Comparison of ENCODE assay signal across 19 mouse cellular contexts in genomic region chr1:170855056-170855760, GRCm38 (mm10). TPM values are rescaled to one million over a fixed set of nuclear protein-coding genes. Genes with fewer than 3 reads are reported as not detected.
DNase-seq lines count a peak whose midpoint lies in the region; ATAC-seq and TF ChIP-seq lines count a peak whose summit lies in the region.
"Had no signal": no experiment of that assay in that cellular context is flagged by ENCODE, and none has a peak within 500 bp of the region (broad histone marks: within the 10 kb centered on the region; RNA-seq: fewer than 3 reads in every experiment).

No protein-coding gene starts in this region.

- no peak for TF ChIP-seq POLR2A in lung, adult 2 months (IDR thresholded peaks at IDR 0.05; ENCODE audit: borderline replicate concordance, extremely low read depth, low read depth, low read length)
- no peak for TF ChIP-seq POLR2A in cortical plate, adult 2 months (IDR thresholded peaks at IDR 0.05; ENCODE audit: extremely low read depth, insufficient read depth, low read length)

- no peaks in the 10 kb centered on the region for H3K4me1 ChIP-seq in lung, adult 2 months (ENCODE audit: control insufficient read depth, insufficient read depth, low read length)
- peaks cover 7% of the 10 kb centered on the region; the same call in 1 of the 2 replicates for H3K4me1 ChIP-seq in cortical plate, adult 2 months (ENCODE audit: control insufficient read depth, insufficient read depth, low read length)
- no peaks in the 10 kb centered on the region for H3K4me1 ChIP-seq in lung, embryonic 14.5 days (ENCODE audit: insufficient read depth)
- H3K4me1 ChIP-seq: forebrain, embryonic 10.5 days; midbrain, embryonic 10.5 days; stomach, embryonic 15.5 days had no signal

- H3K9ac ChIP-seq in lung, embryonic 14.5 days, result no peak overlapping the region
- H3K9ac ChIP-seq: hindbrain, embryonic 14.5 days; stomach, embryonic 15.5 days had no signal

- no peak overlapping the region for H3K4me2 ChIP-seq in lung, embryonic 14.5 days
- H3K4me2 ChIP-seq: hindbrain, embryonic 14.5 days; stomach, embryonic 15.5 days had no signal

- H3K27me3 ChIP-seq in lung, embryonic 14.5 days (ENCODE audit: insufficient read depth, low read length), result no peaks in the 10 kb centered on the region
- H3K27me3 ChIP-seq: stomach, embryonic 15.5 days had no signal

- H3K79me2 ChIP-seq in macrophage (ENCODE audit: inconsistent target), result peaks cover 83% of the 10 kb centered on the region

- TF ChIP-seq CTCF in lung, adult 2 months (IDR thresholded peaks at IDR 0.05; ENCODE audit: insufficient read depth, low read length), result no peak
- TF ChIP-seq CTCF in cortical plate, adult 2 months (IDR thresholded peaks at IDR 0.05; ENCODE audit: extremely low read depth, insufficient read depth, low read length), result no peak
- no peak for TF ChIP-seq CTCF in lung, embryonic 14.5 days (IDR thresholded peaks at IDR 0.05; ENCODE audit: low read depth)

- WGBS in lung, adult 2 months, result 79% methylated on average over 13 of the region's 13 CpGs
- WGBS in lung, embryonic 14.5 days, result 65% methylated on average over 13 of the region's 13 CpGs
- 87% methylated on average over 12 of the region's 13 CpGs for WGBS in macrophage (ENCODE audit: missing documents)

- no peaks in the 10 kb centered on the region for H3K9me3 ChIP-seq in lung, embryonic 14.5 days (ENCODE audit: low read depth, low read length)
- H3K9me3 ChIP-seq: forebrain, embryonic 10.5 days; midbrain, embryonic 10.5 days; stomach, embryonic 15.5 days had no signal

- DNase-seq in lung, adult 18-20 months, result peak; percentile 31 to 51
- DNase-seq in lung, adult 2 months, result no peak
- DNase-seq in lung, embryonic 14.5 days, result peak; percentile 80
- DNase-seq in embryo, embryonic 9.5 days (ENCODE audit: extremely low spot score), result no peak
- DNase-seq in adrenal gland, adult (ENCODE audit: inconsistent age in 2 of 2, low spot score in 1 of 2), result no peak
- DNase-seq in adrenal gland, postnatal 4 days (ENCODE audit: low spot score in 2 of 2), result no peak
- DNase-seq: cerebellum, adult 11-12 months; kidney, postnatal 14 days; left cerebral cortex, postnatal 4 days; retina, postnatal 1 day had no signal

- H3K27ac ChIP-seq in cortical plate, adult 2 months (ENCODE audit: insufficient read depth, low read length), result peak overlapping the region; percentile 2
- peak overlapping the region; percentile 52; the same call in 1 of the 2 replicates for H3K27ac ChIP-seq in lung, embryonic 14.5 days (ENCODE audit: low read depth)
- H3K27ac ChIP-seq in macrophage, result peak overlapping the region; percentile 98
- H3K27ac ChIP-seq: forebrain, embryonic 10.5 days; hindbrain, embryonic 14.5 days; midbrain, embryonic 10.5 days; stomach, embryonic 15.5 days had no signal

- no peak overlapping the region for H3K4me3 ChIP-seq in lung, adult 2 months (replicated peaks; ENCODE audit: extremely low read depth, low read depth, low read length)
- H3K4me3 ChIP-seq in cortical plate, adult 2 months (ENCODE audit: insufficient read depth, low read length), result peak overlapping the region; percentile 4; the same call in 1 of the 2 replicates
- H3K4me3 ChIP-seq in lung, embryonic 14.5 days (ENCODE audit: low read depth, low read length), result no peak overlapping the region
- no peak overlapping the region for H3K4me3 ChIP-seq in macrophage (ENCODE audit: inconsistent target)
- H3K4me3 ChIP-seq: forebrain, embryonic 10.5 days; midbrain, embryonic 10.5 days; stomach, embryonic 15.5 days had no signal

- peak; percentile 52 for ATAC-seq in lung, embryonic 14.5 days (ENCODE audit: insufficient read depth)
- ATAC-seq: intestine, embryonic 16.5 days had no signal

- peaks cover 4% of the 10 kb centered on the region; the same call in 1 of the 2 replicates for H3K36me3 ChIP-seq in lung, embryonic 14.5 days (ENCODE audit: insufficient read depth)
- H3K36me3 ChIP-seq in macrophage (ENCODE audit: inconsistent target), result no peaks in the 10 kb centered on the region
- H3K36me3 ChIP-seq: stomach, embryonic 15.5 days had no signal

RNA-seq across cellular contexts. Expression of gene Atf6, which starts 12.4 kb away (rescaled TPM):
- polyA plus RNA-seq in lung, adult 2 months (2012; rRNA removed), result 13.2 and 18.8 TPM in 2 replicates
- 25.9 and 27.7 TPM in 2 replicates for polyA plus RNA-seq in cortical plate, adult 2 months (2012; rRNA removed)
- 9.9 and 11.2 TPM in 2 replicates for polyA plus RNA-seq in lung, embryonic 14.5 days (2014; fragmentation: Nextera tagmentation; extraction: Ambion mirVana)
- total RNA-seq in macrophage (2018; cell fraction: chromatin; rRNA removed), result 100 to 1,000 TPM in 7 of 26 experiments, 10 to 100 TPM in 19; 32.2 to 113 (median 88.3) TPM
- 10 to 100 TPM; 39.2 to 72.1 (median 54.7) TPM for total RNA-seq in macrophage (2018; cell fraction: cytosol; rRNA removed)
- 100 to 1,000 TPM in 6 of 26 experiments, 10 to 100 TPM in 20; 48.1 to 130 (median 83.2) TPM for total RNA-seq in macrophage (2018; cell fraction: nucleus; rRNA removed)
- polyA plus RNA-seq in macrophage (2018), result 41.4 to 56.5 TPM (median 54.4 TPM) in 3 replicates
- total RNA-seq in adrenal gland, postnatal 4 days (2021), result 10 to 100 TPM; 28.1 to 30.4 TPM

RNA-seq across cellular contexts. Expression of gene Gm26620, which starts 29.7 kb away (rescaled TPM):
- 0.45 and 1.2 TPM in 2 replicates for polyA plus RNA-seq in lung, adult 2 months (2012; rRNA removed)
- polyA plus RNA-seq in cortical plate, adult 2 months (2012; rRNA removed), result 0.81 and 0.83 TPM in 2 replicates
- 0.66 TPM in 1 of 2 replicates, not detected in the other for polyA plus RNA-seq in lung, embryonic 14.5 days (2014; fragmentation: Nextera tagmentation; extraction: Ambion mirVana)
- total RNA-seq in macrophage (2018; cell fraction: chromatin; rRNA removed), result 1 to 10 TPM in 9 of 26 experiments, not detected in 17; 1.3 to 2.3 (median 1.5) TPM
- 1 to 10 TPM in 2 of 26 experiments, under 1 TPM in 24; 0.21 to 1.2 (median 0.51) TPM for total RNA-seq in macrophage (2018; cell fraction: cytosol; rRNA removed)
- 1 to 10 TPM in 7 of 26 experiments, under 1 TPM in 7, not detected in 12; 0.59 to 2.0 (median 1.1) TPM for total RNA-seq in macrophage (2018; cell fraction: nucleus; rRNA removed)
- 0.43 to 0.62 TPM (median 0.55 TPM) in 3 replicates for polyA plus RNA-seq in macrophage (2018)
- total RNA-seq in adrenal gland, postnatal 4 days (2021), result 1 to 10 TPM; 1.1 to 1.7 TPM

RNA-seq across cellular contexts. Expression of gene Dusp12, which starts 30.1 kb away (rescaled TPM):
- polyA plus RNA-seq in lung, adult 2 months (2012; rRNA removed), result 17.3 and 18.8 TPM in 2 replicates
- polyA plus RNA-seq in cortical plate, adult 2 months (2012; rRNA removed), result 32.0 and 32.5 TPM in 2 replicates
- polyA plus RNA-seq in lung, embryonic 14.5 days (2014; fragmentation: Nextera tagmentation; extraction: Ambion mirVana), result 36.7 and 39.9 TPM in 2 replicates
- 10 to 100 TPM in 17 of 26 experiments, 1 to 10 TPM in 9; 3.0 to 37.0 (median 17.2) TPM for total RNA-seq in macrophage (2018; cell fraction: chromatin; rRNA removed)
- 10 to 100 TPM in 17 of 26 experiments, 1 to 10 TPM in 9; 6.9 to 18.6 (median 12.3) TPM for total RNA-seq in macrophage (2018; cell fraction: cytosol; rRNA removed)
- 10 to 100 TPM in 12 of 26 experiments, 1 to 10 TPM in 14; 3.2 to 29.1 (median 9.8) TPM for total RNA-seq in macrophage (2018; cell fraction: nucleus; rRNA removed)
- 9.6 to 14.7 TPM (median 12.1 TPM) in 3 replicates for polyA plus RNA-seq in macrophage (2018)
- total RNA-seq in adrenal gland, postnatal 4 days (2021), result 10 to 100 TPM; 24.1 to 26.4 TPM

RNA-seq across cellular contexts. Expression of gene Fcrlb, which starts 57.5 kb away (rescaled TPM):
- 0.71 and 1.2 TPM in 2 replicates for polyA plus RNA-seq in lung, adult 2 months (2012; rRNA removed)
- 1.0 and 1.1 TPM in 2 replicates for polyA plus RNA-seq in cortical plate, adult 2 months (2012; rRNA removed)
- polyA plus RNA-seq in lung, embryonic 14.5 days (2014; fragmentation: Nextera tagmentation; extraction: Ambion mirVana), result not detected in 2 replicates
- 1 to 10 TPM in 2 of 26 experiments, under 1 TPM in 1, not detected in 23; 0.49 to 6.0 (median 1.0) TPM for total RNA-seq in macrophage (2018; cell fraction: chromatin; rRNA removed)
- total RNA-seq in macrophage (2018; cell fraction: cytosol; rRNA removed), result under 1 TPM in 19 of 26 experiments, not detected in 7; 0.11 to 0.67 (median 0.24) TPM
- total RNA-seq in macrophage (2018; cell fraction: nucleus; rRNA removed), result 1 to 10 TPM in 5 of 26 experiments, under 1 TPM in 7, not detected in 14; 0.43 to 5.2 (median 0.76) TPM
- 0.47 to 0.68 TPM in 2 of 3 replicates, not detected in the other for polyA plus RNA-seq in macrophage (2018)
- not detected for total RNA-seq in adrenal gland, postnatal 4 days (2021)
- total RNA-seq: left cerebral cortex, postnatal 4 days had no signal
- polyA plus RNA-seq: embryonic facial prominence, embryonic 14.5 days; forebrain, embryonic 10.5 days; heart, postnatal 0 days; midbrain, embryonic 10.5 days had no signal

Comparison
In these comparisons a context has a peak if more than half of its experiments do, and no peak if none do; other contexts are left out.
1. DNase-seq: peak in lung, adult 18-20 months (2 of 2) and lung, embryonic 14.5 days (single experiment); none in lung, adult 2 months (single experiment), embryo, embryonic 9.5 days (single experiment), adrenal gland, adult (0 of 2) and adrenal gland, postnatal 4 days (0 of 2).
2. H3K27ac ChIP-seq: peak in every context shown above with its lines; median percentile 98 in macrophage; 52 in lung, embryonic 14.5 days; 2 in cortical plate, adult 2 months.